In the genomic region with DNA sequence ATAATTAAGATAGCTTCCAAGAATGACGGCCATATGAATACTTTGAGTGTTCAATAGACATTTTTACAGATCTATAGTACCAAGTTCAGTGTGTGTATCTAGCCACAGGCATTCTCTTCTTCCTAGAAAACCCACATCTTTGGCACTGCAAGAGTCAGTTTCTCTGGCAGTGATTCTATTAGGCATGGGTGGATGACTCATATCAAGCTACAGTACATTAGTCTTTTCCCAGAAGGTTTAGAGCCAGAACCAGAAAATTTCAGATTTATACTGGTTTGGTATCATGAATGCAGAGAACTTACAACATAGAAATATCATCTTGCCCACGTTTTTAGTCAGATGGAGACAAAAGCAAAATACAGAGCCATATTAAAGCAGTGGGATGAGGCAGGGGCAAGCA, we compare ENCODE assay signal across 6 mouse cellular contexts.
"Had no signal": no experiment of that assay in that cellular context is flagged by ENCODE, and none has a peak within 500 bp of the region (broad histone marks: within the 10 kb centered on the region; RNA-seq: fewer than 3 reads in every experiment).

No protein-coding gene starts in this region.

- DNase-seq: kidney, adult 18-20 months; kidney, postnatal 10 days; left cerebral cortex, postnatal 4 days; lung, adult 18-20 months; thymus, adult 18-20 months; thymus, postnatal 14 days had no signal
